Mouse (Mus musculus) hindbrain, embryonic 11.5 days (tissue): ENCODE measurements at regions not wholly inside any gene's neighbourhood (a gene's known extent, or its start where the extent isn't known, plus 50 kb on each side); places are given as distances from the start of the nearest gene placed in this dataset.

ENCODE experiments used
- ATAC-seq: fragments of 200-750 bp; cut with Nextera tagmentation; 2 replicates; pipeline ENCODE4 v1.8.0; 2017; ENCODE audit warnings: mild to moderate bottlenecking, moderate TSS enrichment, moderate library complexity; ENCODE audit not compliant: low FRiP score
- DNase-seq: peaks from one replicate; pipeline ENCODE4 v3.0.0-alpha.2; 2015; ENCODE audit warnings: low spot score
- H3K27ac ChIP-seq: fragments of 300-500 bp; sonication (generic); 2 replicates; pipeline ENCODE4 v1.5.1; 2014; ENCODE audit warnings: mild to moderate bottlenecking, low read depth, low read length
- H3K27me3 ChIP-seq: fragments of 300-500 bp; sonication (generic); 2 replicates; pipeline ENCODE4 v1.6.1; 2014; ENCODE audit warnings: mild to moderate bottlenecking, low read length, moderate library complexity, mixed read lengths; ENCODE audit not compliant: control insufficient read depth, insufficient read depth
- H3K36me3 ChIP-seq: fragments of 300-500 bp; sonication (generic); 2 replicates; pipeline ENCODE4 v1.6.1; 2014; ENCODE audit warnings: mild to moderate bottlenecking, low read length, moderate library complexity, mixed read lengths; ENCODE audit not compliant: control insufficient read depth, insufficient read depth
- H3K4me1 ChIP-seq: fragments of 300-500 bp; sonication (generic); replicated peaks from 2 replicates; pipeline ENCODE4 v1.6.1; 2014; ENCODE audit warnings: low read length, mixed read lengths; ENCODE audit not compliant: control insufficient read depth, insufficient read depth
- H3K4me2 ChIP-seq: fragments of 300-500 bp; sonication (generic); replicated peaks from 2 replicates; pipeline ENCODE4 v1.6.1; 2014; ENCODE audit warnings: mild to moderate bottlenecking, low read depth, low read length
- H3K4me3 ChIP-seq: fragments of 300-500 bp; sonication (generic); 2 replicates; pipeline ENCODE4 v1.5.1; 2014; ENCODE audit warnings: low read depth, low read length
- H3K9ac ChIP-seq: fragments of 300-500 bp; sonication (generic); 2 replicates; pipeline ENCODE4 v1.6.1; 2014; ENCODE audit warnings: low read depth, low read length
- H3K9me3 ChIP-seq: fragments of 300-500 bp; sonication (generic); 2 replicates; pipeline ENCODE4 v1.6.1; 2016; ENCODE audit warnings: low read length; ENCODE audit not compliant: control insufficient read depth
- WGBS: fragments of 180-500 bp; shearing (Covaris S2); extraction: QIAGEN DNeasy Blood & Tissue Kit; methylation state at CpG from one replicate; pipeline ENCODE4 v1.1.7; 2014; 5-methylcytosine and 5-hydroxymethylcytosine counted together

DNA sequence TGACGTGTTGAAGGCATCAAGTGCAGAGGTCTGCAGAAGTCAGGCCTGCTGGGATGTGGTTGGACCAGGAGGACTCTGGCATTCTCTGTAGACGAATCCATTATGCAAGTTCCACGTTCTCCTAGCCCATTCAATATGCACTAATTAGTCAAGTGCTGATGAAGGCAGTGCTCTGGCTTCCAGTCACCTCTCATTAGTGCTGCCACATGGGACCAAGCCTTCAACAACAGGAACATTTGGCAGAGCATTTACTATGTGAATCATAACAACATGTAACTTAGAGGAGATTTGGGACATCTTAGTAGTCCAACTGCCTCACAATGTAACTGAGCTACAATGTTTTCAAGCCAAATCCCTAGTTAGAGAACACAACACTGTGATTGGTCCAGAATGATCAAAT lies 92.5 kb downstream of the Nfkbiz start:
- Histone ChIP-seq H3K9me3 (no peaks in the 10 kb centered on the region), H3K27ac (no peak overlapping the region), H3K9ac (no peak overlapping the region), H3K4me2 (no peak overlapping the region), H3K36me3 (no peaks in the 10 kb centered on the region), H3K4me3 (no peak overlapping the region), H3K4me1 (no peaks in the 10 kb centered on the region), H3K27me3 (no peaks in the 10 kb centered on the region)
- DNase-seq (no peak), ATAC-seq (no peak)
- WGBS, result 63% methylated on average over 3 of the region's 3 CpGs

DNA sequence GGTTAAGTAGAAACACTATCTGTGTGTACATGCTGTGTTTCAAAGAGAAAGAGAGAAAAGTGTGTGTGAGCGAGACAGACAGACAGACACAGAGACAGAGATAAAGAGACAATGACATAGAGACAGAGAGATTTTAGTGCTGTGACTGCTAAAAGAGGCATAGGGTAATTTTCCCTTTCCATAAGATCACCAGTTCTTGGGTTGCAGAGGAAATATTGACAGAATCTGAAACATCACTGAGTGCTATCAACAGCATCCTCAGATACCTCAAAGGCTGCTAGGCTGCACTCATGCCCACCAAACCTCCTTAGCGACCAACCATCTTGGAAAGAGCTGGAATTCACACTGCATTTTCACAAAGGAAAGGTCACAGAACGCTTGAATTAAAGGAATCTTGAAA lies 93.6 kb downstream of the Nfkbiz start:
- no peaks in the 10 kb centered on the region for H3K9me3 ChIP-seq
- H3K9ac ChIP-seq, result no peak overlapping the region
- 71% methylated on average over 3 of the region's 3 CpGs for WGBS
- no peaks in the 10 kb centered on the region for H3K36me3 ChIP-seq
- ATAC-seq, result no peak
- H3K4me2 ChIP-seq, result no peak overlapping the region
- no peaks in the 10 kb centered on the region for H3K4me1 ChIP-seq
- no peak overlapping the region for H3K27ac ChIP-seq
- no peaks in the 10 kb centered on the region for H3K27me3 ChIP-seq
- H3K4me3 ChIP-seq, result no peak overlapping the region
- no peak for DNase-seq

DNA sequence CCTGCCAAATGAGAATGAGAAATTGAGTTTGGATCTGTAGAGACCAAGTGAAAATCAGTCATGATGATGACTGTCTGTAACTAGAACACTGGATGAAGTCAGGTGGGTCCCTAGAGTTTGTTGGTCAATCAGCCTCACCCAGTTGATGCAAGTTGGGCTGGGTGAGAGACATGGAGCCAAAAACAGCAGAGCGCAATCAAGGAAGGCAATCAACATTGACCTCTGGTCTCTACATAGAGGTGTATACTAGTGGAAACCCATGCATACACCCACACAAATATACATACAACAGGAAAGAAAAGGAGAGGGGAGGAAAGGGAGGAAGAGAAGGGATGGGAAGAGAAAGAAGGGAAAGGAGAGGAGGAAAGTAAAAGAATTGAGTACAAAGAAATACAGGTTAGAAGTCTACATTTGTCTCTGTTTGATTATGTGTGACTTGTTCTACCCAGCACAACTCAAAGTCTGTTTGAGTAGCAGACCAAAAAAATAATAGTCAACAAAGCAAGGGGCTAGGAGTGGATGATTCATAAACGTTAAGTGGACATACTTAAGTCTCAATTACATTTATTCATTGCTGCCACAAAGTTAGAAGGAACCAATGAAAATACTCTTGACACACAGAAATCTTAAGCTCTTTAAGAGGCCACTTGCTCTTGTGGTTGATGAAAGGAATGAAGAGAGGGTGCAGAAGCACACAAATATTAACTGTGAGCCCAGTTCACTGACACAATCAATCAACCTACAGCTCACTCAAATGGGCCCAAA lies 97.4 kb downstream of the Nfkbiz start:
- Histone ChIP-seq H3K9ac (no peak overlapping the region), H3K4me1 (no peaks in the 10 kb centered on the region), H3K36me3 (no peaks in the 10 kb centered on the region), H3K27me3 (no peaks in the 10 kb centered on the region), H3K9me3 (no peaks in the 10 kb centered on the region), H3K4me3 (no peak overlapping the region), H3K27ac (no peak overlapping the region), H3K4me2 (no peak overlapping the region)
- DNase-seq (no peak), ATAC-seq (no peak)
- 96% methylated on average over 2 of the region's 2 CpGs for WGBS

DNA sequence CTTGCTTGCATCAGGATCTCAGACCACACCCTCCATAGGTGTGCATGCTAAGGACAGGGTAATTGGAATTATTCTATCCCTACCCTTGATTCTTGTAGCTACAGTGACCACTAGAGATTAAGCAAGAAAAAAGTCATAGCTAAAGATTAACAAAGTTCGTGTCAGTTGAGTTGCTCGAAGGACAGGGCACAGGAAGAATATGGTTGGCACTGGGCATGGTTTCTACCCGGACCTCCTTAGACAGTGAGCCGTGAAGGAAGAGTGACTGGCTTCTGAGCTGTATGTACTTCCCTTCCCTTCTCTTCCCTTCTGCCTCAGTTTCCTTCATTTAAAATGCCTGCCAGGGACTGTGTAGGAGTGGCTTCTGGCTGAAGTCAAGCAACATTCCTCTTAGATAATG lies 100.0 kb downstream of the Nfkbiz start:
- H3K4me2 ChIP-seq, result no peak overlapping the region
- H3K27me3 ChIP-seq, result no peaks in the 10 kb centered on the region
- no peak overlapping the region for H3K9ac ChIP-seq
- no peak for DNase-seq
- H3K4me1 ChIP-seq, result no peaks in the 10 kb centered on the region
- H3K36me3 ChIP-seq, result no peaks in the 10 kb centered on the region
- no peak overlapping the region for H3K4me3 ChIP-seq
- no peak for ATAC-seq
- no peak overlapping the region for H3K27ac ChIP-seq
- no peaks in the 10 kb centered on the region for H3K9me3 ChIP-seq
- WGBS, result 92% methylated on average over 4 of the region's 4 CpGs

DNA sequence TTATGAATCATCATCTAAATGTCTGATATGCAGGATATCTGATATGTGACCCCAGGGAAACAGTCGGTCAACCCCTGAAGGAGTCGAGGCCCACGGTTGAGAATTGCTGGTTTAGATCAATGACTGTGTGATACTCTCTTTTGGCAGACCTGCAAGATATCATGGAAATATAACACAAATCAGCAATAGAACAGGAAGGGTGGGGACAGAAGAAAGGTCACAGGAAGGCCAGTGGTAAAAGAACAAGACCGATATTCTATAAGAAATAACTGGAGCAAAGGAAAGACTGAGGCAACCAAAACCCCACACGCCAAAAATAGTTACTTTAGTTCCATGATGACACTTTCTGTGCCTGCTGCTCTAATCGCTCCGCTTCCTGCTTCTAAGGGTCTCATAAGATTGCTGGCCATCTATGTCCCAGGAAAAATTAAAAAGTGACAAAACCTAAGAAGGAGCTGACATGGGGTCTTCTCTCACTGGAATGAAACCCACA lies 103.2 kb downstream of the Nfkbiz start:
- Histone ChIP-seq H3K27ac (no peak overlapping the region), H3K4me2 (no peak overlapping the region), H3K36me3 (no peaks in the 10 kb centered on the region), H3K4me3 (no peak overlapping the region), H3K9me3 (no peaks in the 10 kb centered on the region), H3K9ac (no peak overlapping the region), H3K27me3 (no peaks in the 10 kb centered on the region), H3K4me1 (no peaks in the 10 kb centered on the region)
- ATAC-seq, result no peak
- 94% methylated on average over 7 of the region's 7 CpGs for WGBS
- no peak for DNase-seq

DNA sequence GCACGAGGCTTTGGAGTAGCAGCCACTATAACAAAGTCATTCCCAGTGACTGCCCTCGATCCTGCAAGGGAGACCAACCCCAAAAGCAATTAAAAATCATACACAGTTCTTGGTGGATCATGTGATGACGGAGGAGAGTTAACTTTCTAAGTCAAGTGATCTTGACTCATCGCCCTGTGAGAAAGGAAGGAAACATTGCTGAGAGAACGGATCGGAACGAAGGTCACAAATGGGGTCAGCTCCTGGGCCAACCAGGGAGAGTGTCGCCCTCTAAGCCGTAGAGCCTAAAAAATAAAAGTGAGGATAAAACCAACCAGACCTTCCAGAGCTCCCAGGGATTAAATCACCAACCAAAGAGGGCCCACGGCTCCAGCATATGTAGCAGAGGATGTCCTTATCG lies 104.4 kb downstream of the Nfkbiz start:
- DNase-seq (no peak), ATAC-seq (no peak)
- Histone ChIP-seq H3K9me3 (no peaks in the 10 kb centered on the region), H3K27ac (no peak overlapping the region), H3K4me3 (no peak overlapping the region), H3K9ac (no peak overlapping the region), H3K27me3 (no peaks in the 10 kb centered on the region), H3K4me2 (no peak overlapping the region), H3K4me1 (no peaks in the 10 kb centered on the region), H3K36me3 (no peaks in the 10 kb centered on the region)
- WGBS, result 86% methylated on average over 11 of the region's 11 CpGs

DNA sequence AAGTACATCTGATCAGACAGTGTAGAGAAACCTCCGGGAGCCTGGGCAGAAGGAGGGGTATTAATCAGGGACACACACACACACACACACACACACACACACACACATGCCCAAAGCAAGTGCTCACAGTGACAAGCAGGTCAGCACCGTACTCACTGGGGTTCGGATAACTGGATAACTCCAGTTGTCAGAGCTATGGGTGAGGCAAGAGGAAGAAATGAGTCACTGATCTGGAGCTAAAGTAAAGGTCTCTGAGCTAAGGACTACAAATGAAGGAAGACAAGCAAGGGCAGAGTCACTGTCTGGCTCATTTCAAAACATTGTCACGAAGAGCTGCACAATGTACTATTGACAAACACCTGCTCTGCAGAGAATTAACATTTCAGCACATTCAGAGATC lies 104.9 kb downstream of the Nfkbiz start:
- Histone ChIP-seq H3K9ac (no peak overlapping the region), H3K36me3 (no peaks in the 10 kb centered on the region), H3K27ac (no peak overlapping the region), H3K9me3 (no peaks in the 10 kb centered on the region), H3K27me3 (no peaks in the 10 kb centered on the region), H3K4me2 (no peak overlapping the region), H3K4me1 (no peaks in the 10 kb centered on the region), H3K4me3 (no peak overlapping the region)
- WGBS, result 88% methylated on average over 4 of the region's 4 CpGs
- no peak for DNase-seq
- ATAC-seq, result no peak

DNA sequence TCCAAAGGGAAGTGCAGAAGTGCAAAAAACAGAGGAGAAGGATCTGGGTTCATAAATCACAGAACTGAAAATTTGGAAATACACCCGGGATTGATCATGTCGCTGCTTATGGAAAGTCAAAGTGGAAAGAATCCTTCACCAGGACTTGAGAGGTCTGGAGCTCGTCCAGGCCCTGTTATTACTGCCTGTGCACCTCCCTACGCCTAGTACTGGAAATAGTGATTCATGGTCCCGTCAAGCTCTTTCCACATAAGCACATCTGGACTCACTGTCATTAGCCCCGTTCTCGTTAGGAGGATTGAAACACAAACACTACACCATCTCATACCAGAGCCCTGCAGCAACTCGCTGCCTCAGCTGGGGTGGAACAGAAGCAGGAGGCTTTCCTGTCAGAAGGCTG lies 107.7 kb downstream of the Nfkbiz start:
- H3K4me1 ChIP-seq, result no peaks in the 10 kb centered on the region

DNA sequence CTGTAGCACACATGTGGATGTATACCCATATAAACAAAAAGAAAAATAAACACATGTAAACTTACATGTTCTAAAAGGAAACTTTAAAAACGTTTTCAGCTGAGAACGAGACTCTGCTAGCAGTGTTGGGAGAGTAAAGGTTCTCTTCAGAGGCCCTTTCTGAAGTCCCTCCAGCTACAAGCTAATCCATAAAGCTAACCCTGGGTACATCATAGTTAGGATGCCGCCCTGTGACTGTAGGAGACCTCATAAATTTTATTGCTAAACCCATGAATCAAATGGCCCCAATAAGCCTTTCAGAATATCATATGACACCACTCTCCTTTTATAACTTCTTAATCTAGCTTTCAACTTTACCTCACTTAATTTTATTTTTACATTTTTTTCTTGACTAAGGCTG lies 112.2 kb downstream of the Nfkbiz start:
- DNase-seq, result no peak
- ATAC-seq, result no peak
- no peak overlapping the region for H3K9ac ChIP-seq
- no peaks in the 10 kb centered on the region for H3K4me1 ChIP-seq
- H3K27me3 ChIP-seq, result no peaks in the 10 kb centered on the region
- no peak overlapping the region for H3K4me3 ChIP-seq
- H3K4me2 ChIP-seq, result no peak overlapping the region
- H3K36me3 ChIP-seq, result no peaks in the 10 kb centered on the region
- H3K27ac ChIP-seq, result no peak overlapping the region
- 69% methylated on average over 3 of the region's 3 CpGs for WGBS
- H3K9me3 ChIP-seq, result no peaks in the 10 kb centered on the region

More for the DNA sequence above, 107.7 kb downstream of the Nfkbiz start:
- 86% methylated on average over 8 of the region's 8 CpGs for WGBS
- no peaks in the 10 kb centered on the region for H3K9me3 ChIP-seq
- H3K27ac ChIP-seq, result no peak overlapping the region
- ATAC-seq, result no peak
- H3K27me3 ChIP-seq, result no peaks in the 10 kb centered on the region
- no peak overlapping the region for H3K4me3 ChIP-seq
- no peak overlapping the region for H3K4me2 ChIP-seq
- H3K9ac ChIP-seq, result no peak overlapping the region
- DNase-seq, result no peak
- H3K36me3 ChIP-seq, result no peaks in the 10 kb centered on the region
